Mouse (Mus musculus) small intestine, adult 2 months (tissue): ENCODE measurements around the gene Gm21188.
"Not testable (repeated sequence)": the region's sequence is repeated elsewhere in the genome, so short reads cannot be mapped to it uniquely, and the experiment has no call there.

Experiments used
- CTCF ChIP-seq: fragments of 200-500 bp; IDR thresholded peaks from 2 replicates; pipeline ENCODE4 v1.5.1; 2012; ENCODE audit warnings: low read depth, mild to moderate bottlenecking, control low read depth, inconsistent platforms, low read length, moderate library complexity, mixed read lengths; ENCODE audit not compliant: insufficient replicate concordance, insufficient read length; ENCODE audit errors: extremely low read depth
- POLR2A ChIP-seq: fragments of 200-500 bp; IDR thresholded peaks from 2 replicates; pipeline ENCODE4 v1.6.1; 2012; ENCODE audit warnings: low read depth, mild to moderate bottlenecking, control low read depth, inconsistent platforms, low read length, moderate library complexity

GRCm38 (mm10) chr13:120013544-120013943, 38.5 kb downstream of the Gm21188 start:
- TF ChIP-seq POLR2A, CTCF: not testable (repeated sequence)
